Mouse (Mus musculus) liver, adult 2 months (tissue): Measurements from ENCODE around the gene Med27.

Source experiments
- CTCF ChIP-seq: fragments of 200-500 bp; IDR thresholded peaks from 2 replicates; pipeline ENCODE4 v1.5.1; 2011; ENCODE audit warnings: low read depth, low read length, control low read depth
- POLR2A ChIP-seq: fragments of 200-500 bp; IDR thresholded peaks from 2 replicates; pipeline ENCODE4 v1.6.1; 2011; ENCODE audit warnings: low read length, control low read depth; ENCODE audit not compliant: insufficient read depth; ENCODE audit errors: extremely low read depth

GRCm38 (mm10) chr2:29482979-29483718 is 136.5 kb downstream of the Med27 start:
- TF ChIP-seq CTCF: no peak
- TF ChIP-seq POLR2A: no peak
